Mouse (Mus musculus) liver, adult 2 months (tissue): ENCODE measurements around the gene Pigf.

Experiments used
- CTCF ChIP-seq: fragments of 200-500 bp; IDR thresholded peaks from 2 replicates; pipeline ENCODE4 v1.5.1; 2011; ENCODE audit warnings: low read depth, low read length, control low read depth
- POLR2A ChIP-seq: fragments of 200-500 bp; IDR thresholded peaks from 2 replicates; pipeline ENCODE4 v1.6.1; 2011; ENCODE audit warnings: low read length, control low read depth; ENCODE audit not compliant: insufficient read depth; ENCODE audit errors: extremely low read depth

- TF ChIP-seq POLR2A (peak; percentile 82), CTCF (no peak)
Observed at GRCm38 (mm10) chr17:86962894-86963585, 62.2 kb downstream of the Pigf start, which contains the start of gene Rhoq.
